Comparison of ENCODE assay signal across 9 mouse cellular contexts in the genomic region with DNA sequence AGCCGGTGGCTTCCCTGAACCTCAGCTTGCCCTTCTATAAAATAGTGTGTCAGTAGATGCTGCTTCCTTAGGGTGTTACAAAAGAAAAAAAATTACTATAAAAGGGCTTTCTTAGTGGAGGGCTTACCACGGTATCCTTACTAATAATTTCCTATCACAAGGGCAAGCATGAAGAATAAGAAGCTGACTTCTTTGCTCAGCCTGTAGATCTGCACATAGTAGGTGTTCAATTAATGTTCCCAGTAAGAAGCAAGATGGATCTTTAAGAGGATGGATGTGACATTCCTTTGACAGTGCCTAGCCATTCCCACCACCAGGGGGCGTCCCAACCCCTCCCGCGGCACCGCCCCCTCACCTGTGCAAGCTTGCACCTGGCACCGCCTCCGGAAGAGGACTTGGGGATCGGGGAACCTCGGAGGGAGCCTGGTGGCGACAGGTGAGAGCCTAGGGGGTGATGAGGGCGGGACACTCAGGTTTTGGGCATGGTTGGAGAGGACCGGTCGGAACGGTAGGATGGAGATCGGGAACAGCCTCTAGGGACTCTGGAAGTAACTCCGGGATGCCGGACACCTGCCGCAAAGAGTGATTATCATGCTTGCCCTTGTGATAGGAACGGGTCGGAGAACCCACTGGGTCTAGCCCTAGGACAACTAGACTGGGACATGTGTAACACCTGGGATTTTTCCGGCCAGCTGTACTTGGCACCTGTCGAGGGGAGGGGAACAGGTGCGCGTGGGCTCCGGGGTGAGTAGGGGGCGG. TPM values are rescaled to one million over a fixed set of nuclear protein-coding genes. Genes with fewer than 3 reads are reported as not detected.
DNase-seq lines count a peak whose midpoint lies in the region; ATAC-seq and TF ChIP-seq lines count a peak whose summit lies in the region.
"Had no signal": no experiment of that assay in that cellular context is flagged by ENCODE, and none has a peak within 500 bp of the region (broad histone marks: within the 10 kb centered on the region; RNA-seq: fewer than 3 reads in every experiment).

Gene Bicdl2 (plus strand): TSS at position 390 of the 759 bp plus-strand sequence.

- H3K27me3 ChIP-seq in heart, adult 2 months (ENCODE audit: control insufficient read depth, insufficient read depth, low read length), result peaks cover 2% of the 10 kb centered on the region; the same call in 1 of the 2 replicates
- H3K27me3 ChIP-seq in kidney, postnatal 0 days (ENCODE audit: insufficient read depth, low read length), result peaks cover 17% of the 10 kb centered on the region

- 0 out of 2 replicates have a peak, but pooled peaks have one; percentile 18 for ATAC-seq in granulocyte monocyte progenitor cell, adult 5-6 weeks (replicated peaks; ENCODE audit: poor library complexity, severe bottlenecking)
- peak; percentile 34 for ATAC-seq in kidney, postnatal 0 days (replicated peaks; ENCODE audit: low FRiP score, low read depth)

- no peak within 1 kb of the TSS for H3K9ac ChIP-seq in heart, adult 2 months (ENCODE audit: low read depth, low read length)
- H3K9ac ChIP-seq in kidney, postnatal 0 days (ENCODE audit: low read depth, low read length), result peak within 1 kb of the TSS; percentile 35; the same call in 1 of the 2 replicates

- WGBS in heart, adult 2 months, result 7% methylated on average over 27 of the region's 27 CpGs
- WGBS in kidney, postnatal 0 days, result 2% methylated on average over 27 of the region's 27 CpGs

- TF ChIP-seq CTCF in heart, adult 2 months (IDR thresholded peaks at IDR 0.05), result peak; percentile 75
- peak; percentile 87 for TF ChIP-seq CTCF in kidney, postnatal 0 days (IDR thresholded peaks at IDR 0.05; ENCODE audit: low read depth)

- H3K9me3 ChIP-seq in kidney, postnatal 0 days (replicated peaks; ENCODE audit: low read length), result no peaks in the 10 kb centered on the region

- H3K79me2 ChIP-seq in heart, adult 2 months (replicated peaks; ENCODE audit: control insufficient read depth, insufficient read depth, low read length), result no peaks in the 10 kb centered on the region

- H3K27ac ChIP-seq in heart, adult 2 months, result no peak within 1 kb of the TSS
- H3K27ac ChIP-seq in kidney, postnatal 0 days, result no peak within 1 kb of the TSS

- no peak for TF ChIP-seq EP300 in heart, adult 2 months (IDR thresholded peaks at IDR 0.05; ENCODE audit: insufficient read depth, low read depth, low read length)

- H3K36me3 ChIP-seq in heart, adult 2 months (ENCODE audit: control insufficient read depth, insufficient read depth, low read length), result no peaks in the 10 kb centered on the region
- no peaks in the 10 kb centered on the region for H3K36me3 ChIP-seq in kidney, postnatal 0 days (ENCODE audit: insufficient read depth, low read length)

- intact Hi-C loops in heart, adult 2 months (cut with DNase I), result loop anchor here (2.0 kb wide), 1 partner anchor 47 kb away; no protein-coding TSS in a partner anchor

- H3K4me2 ChIP-seq in kidney, postnatal 0 days (ENCODE audit: low read length), result peak within 1 kb of the TSS; percentile 57

- no peaks in the 10 kb centered on the region for H3K4me1 ChIP-seq in heart, adult 2 months (ENCODE audit: control insufficient read depth, insufficient read depth, low read length)
- H3K4me1 ChIP-seq in kidney, postnatal 0 days (replicated peaks; ENCODE audit: insufficient read depth, low read length), result peaks cover 6% of the 10 kb centered on the region; the same call in 1 of the 2 replicates

- TF ChIP-seq POLR2A in heart, adult 2 months (IDR thresholded peaks at IDR 0.05; ENCODE audit: insufficient read depth, low read depth, low read length), result no peak

- H3K4me3 ChIP-seq in heart, adult 2 months, result no peak within 1 kb of the TSS
- H3K4me3 ChIP-seq in kidney, postnatal 0 days (replicated peaks; ENCODE audit: low read depth, low read length), result peak within 1 kb of the TSS; percentile 36
- H3K4me3 ChIP-seq: myocyte had no signal

- peak; percentile 37 to 49 for DNase-seq in heart, adult 2 months
- no peak for DNase-seq in heart, adult 8-10 months (ENCODE audit: low spot score)
- DNase-seq in R1 (ENCODE audit: low read depth, low spot score), result peak; percentile 81
- DNase-seq in kidney, postnatal 0 days (ENCODE audit: low spot score), result no peak
- DNase-seq in lung, postnatal 14 days, result peak; percentile 79
- DNase-seq in urinary bladder, postnatal 25 days (ENCODE audit: low spot score), result peak; percentile 86
- no peak for DNase-seq in frontal cortex, postnatal 14 days (ENCODE audit: low spot score in 2 of 2)

RNA-seq across cellular contexts. Expression of gene Bicdl2, which starts in this region (rescaled TPM):
- total RNA-seq in heart, adult 2 months (2021), result not detected
- polyA plus RNA-seq in heart, adult 2 months (2012; rRNA removed), result not detected in 2 replicates
- total RNA-seq in heart, adult 8-10 months (2022), result not detected
- not detected in 2 replicates for total RNA-seq in granulocyte monocyte progenitor cell, adult 5-6 weeks (2014; fragmentation: Nextera tagmentation)
- total RNA-seq in granulocyte monocyte progenitor cell, adult 5-6 weeks (2017), result not detected in 2 replicates
- polyA plus RNA-seq in kidney, postnatal 0 days (2015; fragmentation: Nextera tagmentation; extraction: Ambion mirVana), result 2.1 and 2.4 TPM in 2 replicates

Comparison
In these comparisons a context has a peak if more than half of its experiments do, and no peak if none do; other contexts are left out.
1. Peak in DNase-seq in heart, adult 2 months; RNA of the gene not detected or under 1 TPM.
2. Peak in ATAC-seq in granulocyte monocyte progenitor cell, adult 5-6 weeks; RNA of the gene not detected or under 1 TPM.
3. DNase-seq: peak in R1 (single experiment), lung, postnatal 14 days (single experiment) and urinary bladder, postnatal 25 days (single experiment); none in heart, adult 8-10 months (single experiment), kidney, postnatal 0 days (single experiment) and frontal cortex, postnatal 14 days (0 of 2).